Mouse (Mus musculus) large intestine, adult 2 months (tissue): ENCODE measurements at regions not wholly inside any gene's neighbourhood (a gene's known extent, or its start where the extent isn't known, plus 50 kb on each side); places are given as distances from the start of the nearest gene placed in this dataset.

Experiments used
- DNase-seq: peaks from one replicate; pipeline ENCODE4 v3.0.0-alpha.2; 2012; ENCODE audit warnings: low read depth, low spot score
- WGBS: fragments of 180-500 bp; shearing (Covaris S2); methylation state at CpG from one replicate; pipeline ENCODE4 v1.1.7; 2018; 5-methylcytosine and 5-hydroxymethylcytosine counted together

- WGBS: 67% methylated on average over 6 of the region's 6 CpGs
Measured at GRCm38 (mm10) chr3:148662888-148663477, 327.4 kb downstream of the Adgrl2 start.

GRCm38 (mm10) chr3:148659024-148659423, 331.3 kb downstream of the Adgrl2 start:
- 83% methylated on average over 5 of the region's 5 CpGs for WGBS
- no peak for DNase-seq

More at GRCm38 (mm10) chr3:148662888-148663477, 327.4 kb downstream of the Adgrl2 start:
- no peak for DNase-seq

GRCm38 (mm10) chr3:148658368-148658767, 332.0 kb downstream of the Adgrl2 start:
- whole genome bisulfite sequencing: 77% methylated on average over 8 of the region's 8 CpGs
- no peak for DNase-seq

- no peak for DNase-seq
- 84% methylated on average over 7 of the region's 7 CpGs for WGBS
Measured at GRCm38 (mm10) chr3:148656187-148656586, 334.2 kb downstream of the Adgrl2 start.

GRCm38 (mm10) chr3:148650241-148650640, 340.1 kb downstream of the Adgrl2 start:
- no peak for DNase-seq
- 68% methylated on average over 8 of the region's 8 CpGs for WGBS

- WGBS: 82% methylated on average over 5 of the region's 5 CpGs
- DNase-seq: no peak
Measured at GRCm38 (mm10) chr3:148644924-148645323, 345.4 kb downstream of the Adgrl2 start.

GRCm38 (mm10) chr3:148641581-148641980, 348.8 kb downstream of the Adgrl2 start:
- WGBS: 75% methylated on average over 3 of the region's 3 CpGs
- DNase-seq: no peak

- 56% methylated on average over 3 of the region's 3 CpGs for WGBS
- no peak for DNase-seq
Measured at GRCm38 (mm10) chr3:148640680-148641101, 349.7 kb downstream of the Adgrl2 start.

- 78% methylated on average over 4 of the region's 4 CpGs for WGBS
- DNase-seq: no peak
Measured at GRCm38 (mm10) chr3:148635101-148635500, 355.3 kb downstream of the Adgrl2 start.

- WGBS: 26% methylated on average over 3 of the region's 3 CpGs
Measured at GRCm38 (mm10) chr3:148634352-148634751, 356.0 kb downstream of the Adgrl2 start.

GRCm38 (mm10) chr3:148633291-148633690, 357.1 kb downstream of the Adgrl2 start:
- DNase-seq: no peak
- 96% methylated on average over 6 of the region's 6 CpGs for WGBS

More at GRCm38 (mm10) chr3:148634352-148634751, 356.0 kb downstream of the Adgrl2 start:
- no peak for DNase-seq

GRCm38 (mm10) chr3:148632449-148632848, 357.9 kb downstream of the Adgrl2 start:
- 92% methylated on average over 2 of the region's 2 CpGs for WGBS
- DNase-seq: no peak

- DNase-seq: no peak
- WGBS: 80% methylated on average over 18 of the region's 18 CpGs
Measured at GRCm38 (mm10) chr3:148631415-148632192, 358.8 kb downstream of the Adgrl2 start.

- no peak for DNase-seq
- WGBS: 74% methylated on average over 7 of the region's 7 CpGs
Measured at GRCm38 (mm10) chr3:148630865-148631264, 359.5 kb downstream of the Adgrl2 start.

- no peak for DNase-seq
- WGBS: 67% methylated on average over 9 of the region's 9 CpGs
Measured at GRCm38 (mm10) chr3:148614971-148615671, 375.2 kb downstream of the Adgrl2 start.

- WGBS: 85% methylated on average over 3 of the region's 3 CpGs
- DNase-seq: no peak
Measured at GRCm38 (mm10) chr3:148613443-148613842, 376.9 kb downstream of the Adgrl2 start.

GRCm38 (mm10) chr3:148603276-148603675, 387.1 kb downstream of the Adgrl2 start:
- WGBS: 92% methylated on average over 6 of the region's 6 CpGs
- no peak for DNase-seq

GRCm38 (mm10) chr3:148602730-148603255, 387.6 kb downstream of the Adgrl2 start:
- WGBS: 72% methylated on average over 5 of the region's 5 CpGs

GRCm38 (mm10) chr3:148595561-148595960, 394.8 kb downstream of the Adgrl2 start:
- WGBS: 74% methylated on average over 4 of the region's 4 CpGs
- DNase-seq: no peak

More at GRCm38 (mm10) chr3:148602730-148603255, 387.6 kb downstream of the Adgrl2 start:
- DNase-seq: no peak

- WGBS: 73% methylated on average over 2 of the region's 2 CpGs
- DNase-seq: no peak
Measured at GRCm38 (mm10) chr3:148589556-148589955, 400.8 kb downstream of the Adgrl2 start.
